Comparison of ENCODE assay signal across 8 mouse cellular contexts in genomic region chr15:92050996-92051352, GRCm38 (mm10). TPM values are rescaled to one million over a fixed set of nuclear protein-coding genes. Genes with fewer than 3 reads are reported as not detected.
A peak's percentile ranks its signal among the peaks of the same experiment; 100 is the strongest.
DNase-seq lines count a peak whose midpoint lies in the region; ATAC-seq and TF ChIP-seq lines count a peak whose summit lies in the region.

Gene Cntn1 (plus strand): TSS chr15:92051165.

- peak within 1 kb of the TSS; percentile 14; the same call in 1 of the 2 replicates for H3K9ac ChIP-seq in ES-Bruce4 (ENCODE audit: low read depth, poor library complexity, severe bottlenecking)
- H3K9ac ChIP-seq in forebrain, embryonic 11.5 days (ENCODE audit: low read length), result peak within 1 kb of the TSS; percentile 47
- peak within 1 kb of the TSS; percentile 66 for H3K9ac ChIP-seq in hindbrain, embryonic 15.5 days

- peak within 1 kb of the TSS; percentile 58 for H3K4me3 ChIP-seq in ES-Bruce4 (ENCODE audit: low read depth, low read length)
- peak within 1 kb of the TSS; percentile 52 for H3K4me3 ChIP-seq in forebrain, embryonic 11.5 days (ENCODE audit: low read depth, low read length)
- peak within 1 kb of the TSS; percentile 62 for H3K4me3 ChIP-seq in hindbrain, embryonic 15.5 days

- no peaks in the 10 kb centered on the region for H3K9me3 ChIP-seq in ES-Bruce4 (replicated peaks; ENCODE audit: control insufficient read depth, insufficient read depth, low read length, poor library complexity, severe bottlenecking)
- no peaks in the 10 kb centered on the region for H3K9me3 ChIP-seq in forebrain, embryonic 11.5 days (ENCODE audit: control insufficient read depth, low read length)
- H3K9me3 ChIP-seq in hindbrain, embryonic 15.5 days, result no peaks in the 10 kb centered on the region

- peak within 1 kb of the TSS; percentile 99 for H3K4me2 ChIP-seq in forebrain, embryonic 11.5 days (ENCODE audit: low read depth, low read length, severe bottlenecking)
- H3K4me2 ChIP-seq in hindbrain, embryonic 15.5 days, result peak within 1 kb of the TSS; percentile 84

- H3K4me1 ChIP-seq in ES-Bruce4 (ENCODE audit: control insufficient read depth, insufficient read depth, low read length), result no peaks in the 10 kb centered on the region
- peaks cover 2% of the 10 kb centered on the region; the same call in 1 of the 2 replicates for H3K4me1 ChIP-seq in forebrain, embryonic 11.5 days (replicated peaks; ENCODE audit: control insufficient read depth, insufficient read depth, low read length)
- peaks cover 11% of the 10 kb centered on the region; the same call in 1 of the 2 replicates for H3K4me1 ChIP-seq in hindbrain, embryonic 15.5 days (replicated peaks)

- H3K36me3 ChIP-seq in ES-Bruce4 (ENCODE audit: control insufficient read depth, insufficient read depth, low read length, poor library complexity, severe bottlenecking), result no peaks in the 10 kb centered on the region
- no peaks in the 10 kb centered on the region for H3K36me3 ChIP-seq in forebrain, embryonic 11.5 days (ENCODE audit: control insufficient read depth, insufficient read depth, low read length)
- H3K36me3 ChIP-seq in hindbrain, embryonic 15.5 days, result no peaks in the 10 kb centered on the region

- DNase-seq in brain, embryonic 14.5 days (ENCODE audit: low read depth), result peak; percentile 96
- peak; percentile 88 for DNase-seq in forebrain, embryonic 11.5 days (ENCODE audit: low spot score)
- peak; percentile 77 to 84 for DNase-seq in layer of hippocampus, postnatal 25 days (ENCODE audit: extremely low spot score in 1 of 2, low spot score in 1 of 2)
- DNase-seq in lung, postnatal 36 days, result peak; percentile 2
- DNase-seq in right cerebral cortex, postnatal 36 days (ENCODE audit: low spot score in 2 of 2), result peak; percentile 87 to 88
- DNase-seq in MN1 (ENCODE audit: low spot score), result no peak

- H3K27me3 ChIP-seq in ES-Bruce4 (ENCODE audit: control insufficient read depth, insufficient read depth, low read length, poor library complexity, severe bottlenecking), result peaks cover 10% of the 10 kb centered on the region
- H3K27me3 ChIP-seq in forebrain, embryonic 11.5 days (ENCODE audit: control insufficient read depth, insufficient read depth, low read length), result peaks cover 6% of the 10 kb centered on the region
- no peaks in the 10 kb centered on the region for H3K27me3 ChIP-seq in hindbrain, embryonic 15.5 days

- WGBS in forebrain, embryonic 11.5 days, result under 1% methylated on average over 17 of the region's 17 CpGs
- 1% methylated on average over 17 of the region's 17 CpGs for WGBS in hindbrain, embryonic 15.5 days

- ATAC-seq in forebrain, embryonic 11.5 days (replicated peaks; ENCODE audit: low FRiP score), result peak; percentile 98
- ATAC-seq in hindbrain, embryonic 15.5 days (ENCODE audit: low FRiP score, low read depth), result peak; percentile 98

- TF ChIP-seq POLR2A in ES-Bruce4 (IDR thresholded peaks at IDR 0.05; ENCODE audit: insufficient read depth, low read length), result no peak
- TF ChIP-seq POLR2A in brain, embryonic 14.5 days (IDR thresholded peaks at IDR 0.05; ENCODE audit: borderline replicate concordance, extremely low read depth, insufficient read depth, insufficient read length, poor library complexity, severe bottlenecking), result no peak

- no peak within 1 kb of the TSS for H3K27ac ChIP-seq in ES-Bruce4 (ENCODE audit: insufficient read depth, low read length)
- H3K27ac ChIP-seq in forebrain, embryonic 11.5 days (ENCODE audit: low read depth, low read length), result no peak within 1 kb of the TSS
- peak within 1 kb of the TSS; percentile 90 for H3K27ac ChIP-seq in hindbrain, embryonic 15.5 days (replicated peaks)

- no peak for TF ChIP-seq EP300 in ES-Bruce4 (IDR thresholded peaks at IDR 0.05; ENCODE audit: insufficient read depth, low read depth, low read length)

- TF ChIP-seq CTCF in ES-Bruce4 (IDR thresholded peaks at IDR 0.05; ENCODE audit: low read depth, low read length), result no peak
- TF ChIP-seq CTCF in brain, embryonic 14.5 days (IDR thresholded peaks at IDR 0.05; ENCODE audit: borderline replicate concordance, extremely low read depth, insufficient read depth, insufficient read length), result no peak

RNA-seq across cellular contexts. Expression of gene Cntn1, which starts in this region (rescaled TPM):
- polyA plus RNA-seq in ES-Bruce4 (2011; ENCODE audit: insufficient read depth, insufficient read length, low read depth, missing spikeins), result 0.72 and 0.76 TPM in 2 replicates
- 14.4 and 26.3 TPM in 2 replicates for polyA plus RNA-seq in brain, embryonic 14.5 days (2012; rRNA removed)
- 2.3 and 2.8 TPM in 2 replicates for polyA plus RNA-seq in forebrain, embryonic 11.5 days (2014; fragmentation: Nextera tagmentation; extraction: Ambion mirVana)
- 68.5 and 76.7 TPM in 2 replicates for polyA plus RNA-seq in hindbrain, embryonic 15.5 days (2015; fragmentation: Nextera tagmentation; extraction: Ambion mirVana)
- 100 to 1,000 TPM; 332 to 336 TPM for total RNA-seq in layer of hippocampus, postnatal 25 days (2021)

Comparison
In these comparisons a context has a peak if more than half of its experiments do, and no peak if none do; other contexts are left out.
1. H3K9ac ChIP-seq: peak in every context shown above with its lines; median percentile 66 in hindbrain, embryonic 15.5 days; 47 in forebrain, embryonic 11.5 days; 14 in ES-Bruce4.